Mouse (Mus musculus): ENCODE data around the gene Crispld2. TPM values are rescaled to one million over a fixed set of nuclear protein-coding genes. Genes with fewer than 3 reads are reported as not detected.

The Crispld2 gene
- polyA plus RNA-seq, 1 experiment from 2014 or later: 12.2 TPM

- 81% methylated on average over 9 of the region's 9 CpGs for WGBS
These were observed 22.1 kb upstream of the Crispld2 start for GRCm38 (mm10) chr8:119970169-119970568.

DNA sequence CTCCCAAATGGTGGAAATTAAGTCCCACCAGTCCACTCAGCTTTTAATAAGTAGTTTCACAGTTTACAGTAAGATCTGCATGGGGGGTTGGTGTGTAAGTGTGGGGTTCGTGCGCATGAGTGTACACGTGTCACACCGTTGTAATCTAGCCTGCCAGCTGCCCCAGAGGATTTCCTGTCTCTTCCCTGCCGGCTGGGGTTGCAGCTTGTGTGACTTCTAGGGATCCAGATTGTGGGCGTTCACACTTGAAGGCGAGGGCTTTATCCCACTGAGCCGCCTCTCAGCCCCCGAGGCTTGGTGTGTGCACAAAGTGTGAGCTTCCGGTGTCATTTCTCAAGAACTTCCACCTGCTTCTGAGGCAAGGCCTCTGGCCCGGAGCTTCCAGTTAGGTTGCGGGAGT lies 19.7 kb upstream of the Crispld2 start:
- no peak for ATAC-seq (replicated peaks; ENCODE audit: low FRiP score, low read depth)
- H3K27ac ChIP-seq: no peak overlapping the region
- WGBS: 45% methylated on average over 12 of the region's 12 CpGs
- H3K9me3 ChIP-seq (replicated peaks; ENCODE audit: low read length): no peaks in the 10 kb centered on the region
- H3K27me3 ChIP-seq (ENCODE audit: insufficient read depth, low read length): no peaks in the 10 kb centered on the region
- H3K36me3 ChIP-seq (ENCODE audit: insufficient read depth, low read length): no peaks in the 10 kb centered on the region
- no peaks in the 10 kb centered on the region for H3K4me1 ChIP-seq (replicated peaks; ENCODE audit: insufficient read depth, low read length)
- H3K9ac ChIP-seq (ENCODE audit: low read depth, low read length): no peak overlapping the region
- H3K4me3 ChIP-seq (replicated peaks; ENCODE audit: low read depth, low read length): no peak overlapping the region
- H3K4me2 ChIP-seq (ENCODE audit: low read length): no peak overlapping the region
- TF ChIP-seq CTCF (IDR thresholded peaks at IDR 0.05; ENCODE audit: low read depth): no peak
- DNase-seq (ENCODE audit: low spot score): peak; percentile 51

More at GRCm38 (mm10) chr8:119970169-119970568, 22.1 kb upstream of the Crispld2 start:
- Histone ChIP-seq H3K36me3 (ENCODE audit: insufficient read depth, low read length) (no peaks in the 10 kb centered on the region), H3K4me3 (replicated peaks; ENCODE audit: low read depth, low read length) (no peak overlapping the region), H3K27ac (no peak overlapping the region), H3K9me3 (replicated peaks; ENCODE audit: low read length) (no peaks in the 10 kb centered on the region; the same call in 1 of the 2 replicates), H3K4me2 (ENCODE audit: low read length) (no peak overlapping the region), H3K27me3 (ENCODE audit: insufficient read depth, low read length) (no peaks in the 10 kb centered on the region), H3K4me1 (replicated peaks; ENCODE audit: insufficient read depth, low read length) (no peaks in the 10 kb centered on the region), H3K9ac (ENCODE audit: low read depth, low read length) (no peak overlapping the region)
- DNase-seq (ENCODE audit: low spot score): no peak
- TF ChIP-seq CTCF (IDR thresholded peaks at IDR 0.05; ENCODE audit: low read depth): no peak
- ATAC-seq (replicated peaks; ENCODE audit: low FRiP score, low read depth): no peak

DNA sequence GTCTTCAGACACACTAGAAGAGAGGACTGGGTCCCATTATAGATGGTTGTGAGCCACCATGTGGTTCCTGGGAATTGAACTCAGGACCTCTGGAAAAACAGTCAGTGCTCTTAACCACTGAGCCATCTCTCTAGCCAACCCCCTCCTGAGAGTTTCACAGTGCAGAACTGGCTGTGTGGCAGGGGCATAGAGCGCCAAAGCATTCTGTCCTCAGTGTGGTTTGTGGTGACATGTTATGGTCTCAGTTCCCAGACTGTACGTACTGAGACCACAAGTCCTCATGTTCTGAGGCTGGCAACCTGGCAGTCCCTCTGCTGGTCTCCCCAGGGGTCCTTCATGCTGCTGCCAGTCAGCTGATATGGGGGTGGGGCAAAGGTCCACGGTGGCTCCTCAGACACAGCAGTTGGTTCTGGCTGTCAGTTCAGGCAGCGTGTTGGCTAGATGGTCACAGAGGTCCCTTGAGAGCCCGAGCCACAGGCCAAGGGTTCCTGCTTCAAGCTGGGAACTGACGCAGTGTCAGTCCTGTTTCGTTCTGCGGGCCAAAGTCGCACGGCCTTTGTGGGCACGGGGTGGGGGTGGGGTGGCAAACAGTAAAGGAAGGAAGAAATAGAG lies 13.4 kb upstream of the Crispld2 start:
- no peaks in the 10 kb centered on the region for H3K4me1 ChIP-seq (replicated peaks; ENCODE audit: insufficient read depth, low read length)
- no peaks in the 10 kb centered on the region for H3K27me3 ChIP-seq (ENCODE audit: insufficient read depth, low read length)
- H3K4me2 ChIP-seq (ENCODE audit: low read length): no peak overlapping the region
- no peak overlapping the region for H3K9ac ChIP-seq (ENCODE audit: low read depth, low read length)
- no peaks in the 10 kb centered on the region for H3K36me3 ChIP-seq (ENCODE audit: insufficient read depth, low read length)
- WGBS: 73% methylated on average over 11 of the region's 11 CpGs
- no peak for DNase-seq (ENCODE audit: low spot score)
- H3K4me3 ChIP-seq (replicated peaks; ENCODE audit: low read depth, low read length): no peak overlapping the region
- TF ChIP-seq CTCF (IDR thresholded peaks at IDR 0.05; ENCODE audit: low read depth): no peak
- no peak overlapping the region for H3K27ac ChIP-seq
- no peak for ATAC-seq (replicated peaks; ENCODE audit: low FRiP score, low read depth)
- no peaks in the 10 kb centered on the region for H3K9me3 ChIP-seq (replicated peaks; ENCODE audit: low read length)

- 86% methylated on average over 4 of the region's 4 CpGs for WGBS
- H3K4me3 ChIP-seq (replicated peaks; ENCODE audit: low read depth, low read length): no peak overlapping the region
- no peaks in the 10 kb centered on the region for H3K4me1 ChIP-seq (replicated peaks; ENCODE audit: insufficient read depth, low read length)
- DNase-seq (ENCODE audit: low spot score) (no peak), ATAC-seq (replicated peaks; ENCODE audit: low FRiP score, low read depth) (no peak)
- no peaks in the 10 kb centered on the region for H3K36me3 ChIP-seq (ENCODE audit: insufficient read depth, low read length)
- TF ChIP-seq CTCF (IDR thresholded peaks at IDR 0.05; ENCODE audit: low read depth): peak; percentile 61
- no peak overlapping the region for H3K9ac ChIP-seq (ENCODE audit: low read depth, low read length)
- H3K9me3 ChIP-seq (replicated peaks; ENCODE audit: low read length): no peaks in the 10 kb centered on the region
- no peaks in the 10 kb centered on the region for H3K27me3 ChIP-seq (ENCODE audit: insufficient read depth, low read length)
- no peak overlapping the region for H3K4me2 ChIP-seq (ENCODE audit: low read length)
- no peak overlapping the region for H3K27ac ChIP-seq
These were observed 11.0 kb upstream of the Crispld2 start for GRCm38 (mm10) chr8:119981253-119981652.

DNA sequence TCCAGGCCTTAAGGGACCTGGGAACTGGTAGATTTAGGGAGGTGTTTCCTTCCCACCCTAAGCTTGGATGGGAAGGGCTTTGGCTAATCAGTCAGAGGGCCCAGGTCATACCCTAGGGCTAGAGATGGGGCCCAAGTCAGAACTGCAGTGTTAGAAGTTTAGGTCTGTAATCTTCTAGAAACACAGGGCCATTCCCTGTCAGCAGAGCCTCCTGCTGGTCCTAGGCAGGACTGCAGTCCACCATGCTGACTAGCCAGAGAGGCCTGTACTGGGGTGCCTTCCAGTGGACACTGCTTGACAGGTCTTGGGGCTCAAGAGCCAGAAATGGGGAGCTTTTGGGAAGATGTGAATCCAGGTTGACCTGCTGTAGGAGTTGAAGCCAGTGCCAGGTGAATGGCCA lies 8.2 kb upstream of the Crispld2 start:
- no peak for ATAC-seq (replicated peaks; ENCODE audit: low FRiP score, low read depth)
- peak; percentile 57 for TF ChIP-seq CTCF (IDR thresholded peaks at IDR 0.05; ENCODE audit: low read depth)

GRCm38 (mm10) chr8:119986174-119986573 lies 6.1 kb upstream of the Crispld2 start:
- no peak overlapping the region for H3K4me3 ChIP-seq (replicated peaks; ENCODE audit: low read depth, low read length)
- H3K36me3 ChIP-seq (ENCODE audit: insufficient read depth, low read length): no peaks in the 10 kb centered on the region
- H3K4me2 ChIP-seq (ENCODE audit: low read length): no peak overlapping the region
- ATAC-seq (replicated peaks; ENCODE audit: low FRiP score, low read depth): no peak
- TF ChIP-seq CTCF (IDR thresholded peaks at IDR 0.05; ENCODE audit: low read depth): no peak
- DNase-seq (ENCODE audit: low spot score): no peak
- H3K27ac ChIP-seq: no peak overlapping the region
- no peaks in the 10 kb centered on the region for H3K9me3 ChIP-seq (replicated peaks; ENCODE audit: low read length)
- no peaks in the 10 kb centered on the region for H3K27me3 ChIP-seq (ENCODE audit: insufficient read depth, low read length)
- WGBS: 61% methylated on average over 5 of the region's 5 CpGs
- 0 out of 2 replicates have a peak, but pooled peaks cover 9% of the 10 kb centered on the region for H3K4me1 ChIP-seq (replicated peaks; ENCODE audit: insufficient read depth, low read length)
- H3K9ac ChIP-seq (ENCODE audit: low read depth, low read length): no peak overlapping the region

More for the DNA sequence above, 8.2 kb upstream of the Crispld2 start:
- H3K36me3 ChIP-seq (ENCODE audit: insufficient read depth, low read length): no peaks in the 10 kb centered on the region
- H3K9ac ChIP-seq (ENCODE audit: low read depth, low read length): no peak overlapping the region
- no peaks in the 10 kb centered on the region for H3K27me3 ChIP-seq (ENCODE audit: insufficient read depth, low read length)
- H3K4me2 ChIP-seq (ENCODE audit: low read length): no peak overlapping the region
- no peak for DNase-seq (ENCODE audit: low spot score)
- 0 out of 2 replicates have a peak, but pooled peaks cover 9% of the 10 kb centered on the region for H3K4me1 ChIP-seq (replicated peaks; ENCODE audit: insufficient read depth, low read length)
- H3K27ac ChIP-seq: no peak overlapping the region
- H3K4me3 ChIP-seq (replicated peaks; ENCODE audit: low read depth, low read length): no peak overlapping the region
- no peaks in the 10 kb centered on the region for H3K9me3 ChIP-seq (replicated peaks; ENCODE audit: low read length)

GRCm38 (mm10) chr8:119988087-119988486 lies 4.2 kb upstream of the Crispld2 start:
- no peak for DNase-seq (ENCODE audit: low spot score)
- H3K4me1 ChIP-seq (replicated peaks; ENCODE audit: insufficient read depth, low read length): peaks cover 9% of the 10 kb centered on the region; the same call in 1 of the 2 replicates
- no peak overlapping the region for H3K4me2 ChIP-seq (ENCODE audit: low read length)
- TF ChIP-seq CTCF (IDR thresholded peaks at IDR 0.05; ENCODE audit: low read depth): no peak
- H3K27me3 ChIP-seq (ENCODE audit: insufficient read depth, low read length): no peaks in the 10 kb centered on the region
- H3K9me3 ChIP-seq (replicated peaks; ENCODE audit: low read length): no peaks in the 10 kb centered on the region
- H3K9ac ChIP-seq (ENCODE audit: low read depth, low read length): no peak overlapping the region
- no peaks in the 10 kb centered on the region for H3K36me3 ChIP-seq (ENCODE audit: insufficient read depth, low read length)
- WGBS: 61% methylated on average over 15 of the region's 15 CpGs
- no peak for ATAC-seq (replicated peaks; ENCODE audit: low FRiP score, low read depth)
- no peak overlapping the region for H3K4me3 ChIP-seq (replicated peaks; ENCODE audit: low read depth, low read length)
- 0 out of 2 replicates have a peak overlapping the region, but pooled peaks have one; percentile 38 for H3K27ac ChIP-seq

Measured in kidney, postnatal 0 days (tissue).